In the genomic region with DNA sequence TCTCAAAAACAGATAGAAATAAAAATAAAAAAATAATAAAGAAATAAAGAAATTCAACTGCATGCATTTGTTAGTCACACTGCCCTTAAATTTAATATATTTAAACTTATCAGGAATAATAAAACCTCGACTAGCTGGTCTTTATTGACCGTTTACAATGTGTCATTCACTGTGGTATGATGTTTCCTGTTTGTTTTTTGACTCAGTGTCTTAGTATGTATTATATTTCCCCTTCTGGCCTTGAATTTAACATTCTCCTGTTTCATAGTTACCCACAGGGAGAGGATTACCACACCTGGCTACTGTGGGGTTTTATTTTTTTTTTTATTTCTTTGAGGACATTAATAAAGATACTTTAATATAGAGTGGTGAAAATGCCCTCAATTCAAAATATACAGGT, we compare ENCODE assay signal across 35 mouse cellular contexts. TPM values are rescaled to one million over a fixed set of nuclear protein-coding genes. Genes with fewer than 3 reads are reported as not detected.
"Had no signal": no experiment of that assay in that cellular context is flagged by ENCODE, and none has a peak within 500 bp of the region (broad histone marks: within the 10 kb centered on the region; RNA-seq: fewer than 3 reads in every experiment).

No protein-coding gene starts in this region.

- H3K27me3 ChIP-seq: heart, embryonic 13.5 days; heart, embryonic 15.5 days; hindbrain, embryonic 13.5 days; hindbrain, embryonic 15.5 days; kidney, embryonic 15.5 days; limb, embryonic 13.5 days; limb, embryonic 15.5 days; liver, embryonic 12.5 days had no signal

- DNase-seq: gastrocnemius, adult 2 months; gastrocnemius, postnatal 10 days; gastrocnemius, postnatal 25 days; heart, adult 2 months; heart, postnatal 14 days; heart, postnatal 36 days; kidney, adult 11 months; kidney, adult 2 months; kidney, adult 9 months; kidney, postnatal 14 days; kidney, postnatal 36 days; layer of hippocampus, adult 9-11 months; layer of hippocampus, postnatal 36 days; left cerebral cortex, postnatal 4 days had no signal

- H3K4me3 ChIP-seq: gastrocnemius, adult 2 months; heart, adult 2 months; heart, embryonic 13.5 days; heart, embryonic 15.5 days; hindbrain, embryonic 13.5 days; hindbrain, embryonic 15.5 days; kidney, embryonic 15.5 days; limb, embryonic 13.5 days; limb, embryonic 15.5 days; liver, embryonic 12.5 days had no signal

- ATAC-seq: hindbrain, postnatal 0 days; intestine, embryonic 16.5 days; liver, embryonic 12.5 days had no signal

- H3K36me3 ChIP-seq: heart, embryonic 13.5 days; heart, embryonic 15.5 days; hindbrain, embryonic 13.5 days; hindbrain, embryonic 15.5 days; kidney, embryonic 15.5 days; limb, embryonic 13.5 days; limb, embryonic 15.5 days; liver, embryonic 12.5 days had no signal

RNA-seq across cellular contexts. Expression of a gene that starts 8.4 kb away (rescaled TPM):
- total RNA-seq: gastrocnemius, adult 2 months; gastrocnemius, postnatal 25 days; layer of hippocampus, adult 18-20 months; left cerebral cortex, adult 18-20 months; left cerebral cortex, adult 8-10 months; left cerebral cortex, postnatal 10 days; left cerebral cortex, postnatal 25 days; left cerebral cortex, postnatal 4 days; liver, adult 2 months had no signal
- polyA plus RNA-seq: hindbrain, embryonic 15.5 days had no signal

RNA-seq across cellular contexts. Expression of a gene that starts 47.6 kb away (rescaled TPM):
- total RNA-seq: gastrocnemius, postnatal 10 days; gastrocnemius, postnatal 25 days; heart, adult 2 months; heart, postnatal 14 days; heart, postnatal 36 days; hematopoietic stem cell, adult 5-6 weeks; layer of hippocampus, adult 18-20 months; layer of hippocampus, postnatal 36 days; left cerebral cortex, adult 18-20 months; left cerebral cortex, postnatal 10 days; left cerebral cortex, postnatal 4 days; liver, adult 2 months had no signal
- polyA plus RNA-seq: heart, adult 2 months; heart, embryonic 11.5 days; heart, embryonic 13.5 days; heart, postnatal 0 days; hindbrain, postnatal 0 days; kidney, adult 2 months; large intestine, adult 2 months; liver, adult 2 months; liver, embryonic 12.5 days; liver, embryonic 14.5 days had no signal
